Mouse (Mus musculus): Measurements from ENCODE around the gene Myh1.
A peak's percentile ranks its signal among the peaks of the same experiment; 100 is the strongest.

Myh1 gene

DNA sequence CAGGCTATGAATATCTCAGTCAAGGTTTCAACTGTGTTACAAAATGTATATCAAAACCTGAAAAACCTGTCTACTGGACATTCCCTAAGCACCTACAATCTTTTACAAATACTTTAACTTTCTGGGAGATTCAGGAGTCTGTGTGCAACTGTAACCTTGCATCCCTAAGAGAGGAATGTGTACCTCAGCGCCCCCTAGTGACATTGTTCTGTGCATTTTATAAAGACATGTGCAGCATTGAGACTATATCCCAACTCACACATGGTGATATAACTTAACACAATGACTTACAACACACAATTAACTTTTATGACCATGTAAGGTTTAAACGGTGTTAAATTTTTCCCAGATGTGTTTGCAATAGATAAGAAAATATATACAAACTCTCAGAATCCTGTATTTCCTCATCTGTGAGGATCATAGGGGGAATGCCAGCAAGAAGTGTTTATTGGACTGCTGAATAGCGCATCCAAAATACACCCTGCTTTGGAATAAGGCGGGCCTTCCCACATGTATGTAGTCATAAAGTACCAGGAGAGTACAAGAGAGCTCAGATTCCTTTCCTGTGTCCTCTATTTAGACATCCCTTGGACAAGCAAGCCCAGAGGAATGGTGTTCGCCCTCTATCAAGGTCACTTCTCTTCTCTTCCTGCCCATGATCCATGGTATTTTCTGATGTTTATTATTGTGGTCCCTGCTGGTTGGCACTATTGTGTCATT is 35.9 kb downstream of the Myh1 start:
- DNase-seq (ENCODE audit: low read depth) = peak; percentile 0

DNA sequence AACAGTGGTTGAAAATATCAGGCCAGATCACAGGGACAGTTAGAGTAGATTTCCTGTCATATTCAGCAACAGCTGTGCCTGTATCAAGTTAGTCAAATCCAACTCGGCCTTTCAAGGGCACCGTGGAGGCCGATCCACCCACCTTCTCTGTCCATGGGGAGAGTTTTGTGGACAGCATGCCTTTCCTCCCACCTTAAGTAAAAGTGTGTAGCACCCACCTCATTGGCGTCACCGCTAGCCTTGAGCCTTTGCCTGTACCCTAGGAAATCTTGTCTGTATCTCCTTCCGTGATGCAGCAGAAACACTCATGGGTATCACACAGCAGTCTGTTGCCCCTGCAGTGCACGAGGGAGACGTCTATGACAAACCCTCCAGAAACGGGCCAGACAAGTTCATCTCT is 36.9 kb downstream of the Myh1 start:
- no peak for DNase-seq (ENCODE audit: low read depth)

DNA sequence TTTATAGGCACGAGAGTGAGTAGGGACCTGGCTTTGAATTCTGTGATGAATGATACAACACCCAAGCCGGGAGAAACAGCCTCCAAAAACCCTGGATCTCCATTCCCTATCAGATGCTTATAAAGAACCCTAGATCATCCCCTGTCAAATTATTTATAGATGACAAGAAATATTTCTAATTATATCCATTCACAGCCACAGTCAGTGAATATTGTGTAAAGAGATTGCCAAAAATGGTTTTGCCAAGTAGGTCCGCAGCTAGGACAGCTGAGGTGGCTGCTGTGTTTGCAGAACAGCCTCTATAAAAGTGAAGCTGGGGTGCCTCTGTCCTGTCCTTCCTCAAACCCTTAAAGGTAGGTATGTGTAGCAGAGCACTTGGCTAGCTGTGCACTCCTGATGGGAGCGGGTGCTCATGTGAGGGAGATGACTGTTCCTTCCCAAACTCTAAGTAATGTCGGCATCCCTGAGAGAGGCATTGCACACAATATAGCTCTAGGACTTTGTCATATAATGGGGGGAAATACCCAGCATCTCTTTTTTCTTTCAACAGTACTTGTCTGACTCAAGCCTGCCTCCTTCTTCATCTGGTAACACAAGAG is 37.7 kb downstream of the Myh1 start, which contains the start of gene Myh4:
TSS of gene Myh4 (plus strand) at position 549 of the 599 bp plus-strand sequence.
- no peak for DNase-seq (ENCODE audit: low read depth)

DNA sequence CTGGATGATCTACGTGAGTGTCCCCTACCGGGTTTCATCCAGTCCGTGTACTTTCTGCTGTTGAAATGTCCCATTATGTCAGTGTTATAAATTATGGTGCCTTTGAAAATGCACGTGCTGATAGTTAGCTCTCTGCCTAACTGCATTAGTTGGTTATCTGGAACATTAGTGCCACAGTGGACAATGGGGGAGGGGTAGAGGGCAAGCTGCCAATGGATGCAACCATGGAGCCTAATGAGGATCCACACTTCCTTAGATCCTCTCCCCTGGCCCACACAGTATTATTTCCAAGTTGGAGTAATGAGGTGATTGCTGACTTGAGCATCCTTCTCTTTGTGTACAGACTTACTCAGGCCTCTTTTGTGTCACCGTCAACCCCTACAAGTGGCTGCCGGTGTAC is 41.2 kb downstream of the Myh1 start:
- DNase-seq (ENCODE audit: low read depth) = no peak

DNA sequence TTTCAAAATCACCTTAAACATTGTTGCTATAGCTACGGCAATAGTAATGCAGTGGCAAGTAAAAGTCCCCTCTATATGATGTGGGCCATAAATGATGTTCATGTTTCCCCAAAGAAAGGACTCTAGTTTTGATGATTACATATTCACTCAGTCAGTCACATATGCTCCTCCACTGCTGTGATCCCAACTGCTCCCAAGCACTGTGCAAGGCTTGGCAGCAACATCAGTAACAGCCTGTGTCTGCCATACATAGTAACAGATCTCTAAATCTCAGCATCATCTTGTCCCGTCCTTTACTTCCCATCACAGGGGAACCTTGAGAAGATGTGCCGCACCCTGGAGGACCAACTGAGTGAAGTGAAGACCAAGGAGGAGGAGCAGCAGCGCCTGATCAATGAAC is 53.8 kb downstream of the Myh1 start:
- DNase-seq (ENCODE audit: low read depth) = no peak

DNA sequence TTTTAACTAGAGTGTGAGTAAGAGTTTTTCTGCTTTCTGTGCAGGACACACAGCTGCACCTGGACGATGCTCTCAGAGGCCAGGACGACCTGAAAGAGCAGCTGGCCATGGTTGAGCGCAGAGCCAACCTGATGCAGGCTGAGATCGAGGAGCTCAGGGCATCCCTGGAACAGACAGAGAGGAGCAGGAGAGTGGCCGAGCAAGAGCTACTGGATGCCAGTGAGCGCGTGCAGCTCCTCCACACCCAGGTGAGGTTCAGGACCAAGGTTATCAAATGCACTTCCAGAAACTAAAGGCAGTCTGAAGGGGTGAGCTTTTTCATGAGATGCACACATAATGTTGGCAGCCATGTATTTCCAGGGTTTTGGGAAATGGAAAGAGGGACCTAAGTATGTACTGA is 57.2 kb downstream of the Myh1 start:
- DNase-seq (ENCODE audit: low read depth) = no peak

DNA sequence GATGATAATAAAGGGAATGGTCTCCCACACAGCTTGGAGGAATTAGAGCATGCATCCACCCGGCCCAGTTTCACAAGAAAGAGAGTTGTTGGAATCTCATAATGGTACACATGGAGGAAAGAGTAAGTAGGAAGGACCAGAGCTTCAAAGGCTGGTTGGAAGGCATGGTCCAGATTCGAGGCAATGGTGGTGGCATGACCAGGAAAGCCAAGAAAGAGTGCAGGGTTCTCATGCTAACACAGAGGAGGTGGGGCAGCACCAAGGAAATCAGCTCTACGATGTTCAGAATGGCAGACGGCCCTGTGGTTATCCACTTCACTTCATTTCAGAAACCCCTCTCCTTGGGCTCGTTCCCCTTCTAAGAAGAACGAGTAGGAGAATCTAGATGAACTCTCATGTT is 61.1 kb downstream of the Myh1 start:
- DNase-seq (ENCODE audit: low read depth) = no peak
